Mouse (Mus musculus): Measurements from ENCODE around the gene Tnip2.

The Tnip2 gene

DNA sequence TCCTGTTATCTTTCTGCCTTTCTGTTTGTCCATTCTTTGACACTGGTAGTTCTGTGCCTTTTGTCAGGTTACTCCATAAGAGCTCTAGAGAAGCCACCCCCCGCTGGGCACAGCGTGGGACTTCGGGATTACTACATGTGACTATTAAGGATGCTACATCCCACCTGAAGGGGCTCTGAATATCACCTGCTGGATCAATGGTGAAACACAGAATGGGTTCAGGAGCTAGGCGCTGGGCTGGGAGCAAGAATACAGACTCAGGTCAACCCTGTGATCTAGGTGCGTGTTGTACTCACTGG lies 12.6 kb upstream of the Tnip2 start:
- in situ Hi-C loops (cut with MboI; ENCODE audit: unreplicated experiment in 2 of 2), result loop anchor here in 1 of 2 experiments (25.0 kb wide), 1 partner anchor 786 kb away; no protein-coding TSS in a partner anchor

DNA sequence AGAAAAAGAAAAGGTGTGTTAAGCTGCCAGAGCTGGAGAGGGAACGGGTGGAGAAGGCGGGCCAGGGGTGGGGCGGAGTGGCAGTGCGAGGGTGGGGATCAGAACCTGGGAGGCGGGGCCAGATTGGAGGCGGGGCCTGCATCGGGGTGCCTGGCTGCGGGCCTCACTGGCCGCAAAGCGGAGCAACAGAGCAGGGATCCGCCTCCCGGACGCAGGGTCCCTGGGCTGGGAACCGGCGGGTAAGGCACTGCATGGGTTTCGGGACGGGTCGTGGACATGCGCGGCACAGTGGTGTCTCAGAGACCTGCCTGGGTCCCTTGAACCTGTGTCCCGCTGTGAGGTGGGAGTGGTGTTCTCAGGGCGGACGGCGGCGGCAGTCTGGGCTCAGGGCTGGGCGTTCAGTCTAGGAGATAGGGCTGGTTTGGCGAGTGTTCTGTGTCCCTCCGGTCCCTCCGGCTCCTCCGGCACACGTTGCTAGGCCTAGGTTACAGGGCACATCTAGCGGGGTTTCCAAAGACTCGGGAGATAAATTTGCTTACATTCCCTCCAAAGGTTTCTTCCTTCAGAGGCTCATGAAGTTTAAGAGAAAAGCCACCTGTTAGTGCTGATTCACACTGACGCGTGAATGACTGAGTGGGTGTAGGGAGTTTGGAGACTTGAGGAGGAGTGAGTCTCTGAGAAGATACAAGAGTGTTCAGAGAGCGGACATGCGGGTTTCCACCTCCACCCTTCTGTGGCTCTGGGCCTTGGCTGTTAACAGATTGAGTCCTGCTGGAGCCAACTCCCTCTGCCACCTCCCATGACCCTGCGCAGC lies 12.1 kb upstream of the Tnip2 start, which contains the start of gene Sh3bp2:
TSS of gene Sh3bp2 (plus strand) at position 176 of the 814 bp plus-strand sequence.
- in situ Hi-C loops (cut with MboI; ENCODE audit: unreplicated experiment in 2 of 2), result loop anchor here in 1 of 2 experiments (25.0 kb wide), 1 partner anchor 786 kb away; no protein-coding TSS in a partner anchor

- in situ Hi-C loops (cut with MboI; ENCODE audit: unreplicated experiment in 2 of 2), result loop anchor here (25.0 kb wide), 1 partner anchor 513 kb away; the partner anchor contains the start of gene Hgfac (in 2 of the 2)
Measured at GRCm38 (mm10) chr5:34524511-34524910, 10.7 kb upstream of the Tnip2 start.

DNA sequence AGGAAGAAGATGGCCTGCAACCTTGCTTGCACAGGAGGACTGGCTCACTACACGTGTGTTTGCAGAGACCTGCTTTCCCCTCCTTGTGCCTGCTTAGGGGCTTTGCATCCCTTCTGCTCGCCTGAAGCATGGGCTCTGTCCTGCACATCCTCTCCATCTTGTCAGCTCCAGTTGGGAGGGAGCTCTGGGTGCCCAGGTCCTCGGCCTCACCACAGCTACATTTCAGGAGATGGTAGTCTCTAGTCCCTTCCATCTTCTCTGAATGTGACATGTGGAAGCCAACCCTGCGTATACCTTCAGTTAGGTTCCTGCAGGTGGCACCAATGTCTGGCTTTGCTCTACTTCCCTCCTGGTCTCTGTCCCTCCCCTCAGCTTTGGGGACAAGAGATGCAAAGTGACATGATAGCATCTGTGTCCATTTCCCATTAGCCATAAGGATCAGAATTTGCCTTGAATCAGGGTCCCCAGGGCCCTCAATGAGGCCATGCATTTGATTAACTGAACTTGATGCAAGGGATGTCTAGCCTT lies 10.2 kb upstream of the Tnip2 start:
- in situ Hi-C loops (cut with MboI; ENCODE audit: unreplicated experiment in 2 of 2), result loop anchor here (25.0 kb wide), 1 partner anchor 513 kb away; the partner anchor contains the start of gene Hgfac (in 2 of the 2)

DNA sequence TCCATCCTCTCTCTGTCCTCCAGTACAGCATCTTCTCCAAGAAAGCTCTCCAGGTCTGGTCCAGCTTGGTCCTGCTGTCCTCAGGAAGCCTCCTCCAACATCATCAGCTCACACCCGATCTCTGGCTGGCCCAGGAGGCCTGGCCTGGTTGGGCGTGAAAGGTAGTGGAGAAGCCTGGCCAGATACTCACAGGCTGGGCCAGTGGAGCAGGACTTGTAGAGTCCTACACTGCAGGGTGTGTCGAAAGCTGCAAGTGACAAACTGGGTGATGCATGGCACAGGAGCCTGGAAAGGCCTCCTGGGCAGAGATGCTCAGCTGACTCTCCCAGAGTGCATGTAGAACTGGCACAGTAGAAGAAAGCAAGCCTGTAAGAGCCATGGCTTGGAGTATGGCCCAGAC lies 7.5 kb upstream of the Tnip2 start:
- in situ Hi-C loops (cut with MboI; ENCODE audit: unreplicated experiment in 2 of 2), result loop anchor here (25.0 kb wide), 1 partner anchor 516 kb away; the partner anchor contains the start of gene Hgfac (in 2 of the 2)

DNA sequence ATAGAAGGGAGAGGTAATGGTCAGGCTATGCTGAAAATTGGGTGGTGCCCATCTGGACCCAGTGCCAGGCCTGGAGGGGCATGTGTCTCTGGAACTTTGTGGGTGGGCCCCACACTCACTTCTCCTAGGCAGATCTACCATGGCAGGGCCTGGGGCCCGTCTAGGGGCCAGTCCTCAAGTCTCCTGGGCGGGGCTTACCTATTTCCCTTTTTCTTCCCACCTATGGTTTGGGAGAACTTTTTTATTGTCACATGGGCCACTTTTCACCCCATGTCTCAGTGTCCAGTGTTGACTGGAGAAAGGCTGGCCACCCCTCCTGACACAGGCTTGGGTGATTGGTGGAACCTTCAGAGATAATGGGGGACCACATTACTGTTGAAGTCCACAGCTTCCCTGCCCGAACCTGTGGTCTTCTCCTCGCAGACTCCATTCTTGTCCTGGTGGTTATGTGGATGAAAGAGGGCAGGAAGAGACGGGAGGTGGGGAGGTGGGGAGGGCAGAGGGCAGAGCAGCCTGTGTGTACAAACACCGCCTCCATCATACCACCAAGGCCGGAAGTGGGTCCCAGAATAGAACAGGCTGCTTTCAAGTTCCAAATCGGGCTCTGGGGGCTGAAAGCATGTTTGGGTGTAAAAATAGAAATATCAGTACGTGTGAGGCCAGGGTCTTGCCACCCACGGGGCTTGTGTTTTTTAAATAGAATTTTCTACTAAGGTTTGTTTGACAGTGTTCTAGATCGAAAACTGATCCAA lies 6.8 kb upstream of the Tnip2 start:
- in situ Hi-C loops (cut with MboI; ENCODE audit: unreplicated experiment in 2 of 2), result loop anchor here (25.0 kb wide), 1 partner anchor 517 kb away; the partner anchor contains the start of gene Hgfac (in 2 of the 2)

DNA sequence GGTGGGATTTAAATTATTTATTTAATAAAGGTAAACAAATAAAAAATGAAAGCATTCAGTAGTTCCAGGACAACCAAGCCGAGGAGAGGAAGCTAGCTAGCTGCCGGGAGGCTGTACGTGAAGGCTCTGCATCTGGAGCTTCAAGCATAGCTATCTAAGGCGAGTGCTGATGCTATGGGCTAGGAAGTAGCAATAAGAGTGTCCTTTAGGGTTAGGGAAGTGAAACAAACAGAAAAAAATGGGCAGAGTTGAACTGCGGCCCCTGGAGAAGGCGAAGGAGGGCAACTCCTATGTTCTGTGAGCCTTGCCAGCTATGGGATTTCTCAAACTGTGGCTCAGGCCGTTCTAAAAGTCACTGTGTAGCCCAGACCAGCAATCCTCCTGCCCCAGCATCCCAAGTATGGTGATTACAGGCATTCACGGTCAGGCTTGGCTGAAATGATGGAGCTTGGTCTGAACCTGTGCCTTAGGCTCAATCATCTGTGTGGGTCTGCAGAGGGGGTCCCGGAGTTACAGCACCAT lies 5.7 kb upstream of the Tnip2 start:
- in situ Hi-C loops (cut with MboI; ENCODE audit: unreplicated experiment in 2 of 2), result loop anchor here (5.0 to 25.0 kb wide), 2 partner anchors 128 to 518 kb away; partner anchors contain the start of gene Hgfac (in 2 of the 2)

DNA sequence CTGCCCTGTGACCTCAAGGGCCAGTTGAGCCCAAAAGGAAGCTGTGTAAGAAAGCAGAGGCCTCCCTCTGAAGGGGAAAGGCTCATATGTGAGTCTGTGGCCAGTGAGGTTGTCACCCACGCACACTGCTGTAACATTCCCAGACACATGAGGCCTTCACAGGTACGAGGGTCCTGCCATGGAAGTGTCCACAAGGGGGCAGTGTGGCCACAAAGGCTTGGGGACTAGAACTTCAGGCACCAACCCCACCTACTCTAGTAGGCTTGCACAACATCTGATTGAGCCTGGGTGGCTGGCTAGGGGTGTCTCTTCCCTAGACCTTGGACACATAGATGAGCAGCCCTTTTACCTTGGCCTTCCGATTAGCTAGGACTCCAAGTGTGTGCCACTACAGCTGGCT lies 4.1 kb upstream of the Tnip2 start:
- in situ Hi-C loops (cut with MboI; ENCODE audit: unreplicated experiment in 2 of 2), result loop anchor here (5.0 to 25.0 kb wide), 2 partner anchors 129 to 519 kb away; partner anchors contain the start of gene Hgfac (in 2 of the 2)

GRCm38 (mm10) chr5:34515096-34515495 lies 1.3 kb upstream of the Tnip2 start:
- in situ Hi-C loops (cut with MboI; ENCODE audit: unreplicated experiment in 2 of 2), result loop anchor here (5.0 to 25.0 kb wide), 2 partner anchors 132 to 522 kb away; partner anchors contain the start of gene Hgfac (in 2 of the 2)

GRCm38 (mm10) chr5:34514218-34514566 lies 401 bp upstream of the Tnip2 start:
- in situ Hi-C loops (cut with MboI; ENCODE audit: unreplicated experiment in 2 of 2), result loop anchor here (5.0 to 25.0 kb wide), 3 partner anchors 33 to 523 kb away; partner anchors contain the start of gene Hgfac (in 2 of the 2)

DNA sequence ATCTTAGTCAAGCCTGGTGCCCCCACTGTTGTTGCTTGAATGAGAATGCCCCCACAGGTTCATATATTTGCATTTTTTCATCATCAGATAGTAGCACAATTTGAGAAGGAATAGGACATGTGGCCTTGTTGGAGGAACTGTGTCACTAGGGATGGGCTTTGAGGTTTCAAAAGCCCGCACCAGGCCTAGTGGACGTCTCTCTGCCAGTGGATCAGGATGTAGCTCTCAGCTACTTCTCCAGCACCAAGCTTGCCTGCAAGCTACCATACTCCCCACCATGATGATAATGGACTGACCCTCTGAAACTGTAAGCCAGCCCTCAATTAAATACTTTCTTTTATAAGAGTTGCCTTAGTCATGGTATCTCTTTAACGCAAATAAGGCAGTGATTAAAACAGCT lies 1.3 kb downstream of the Tnip2 start:
- in situ Hi-C loops (cut with MboI; ENCODE audit: unreplicated experiment in 2 of 2), result loop anchor here (5.0 to 25.0 kb wide), 3 partner anchors 35 to 525 kb away; partner anchors contain the start of gene Hgfac (in 2 of the 2)

DNA sequence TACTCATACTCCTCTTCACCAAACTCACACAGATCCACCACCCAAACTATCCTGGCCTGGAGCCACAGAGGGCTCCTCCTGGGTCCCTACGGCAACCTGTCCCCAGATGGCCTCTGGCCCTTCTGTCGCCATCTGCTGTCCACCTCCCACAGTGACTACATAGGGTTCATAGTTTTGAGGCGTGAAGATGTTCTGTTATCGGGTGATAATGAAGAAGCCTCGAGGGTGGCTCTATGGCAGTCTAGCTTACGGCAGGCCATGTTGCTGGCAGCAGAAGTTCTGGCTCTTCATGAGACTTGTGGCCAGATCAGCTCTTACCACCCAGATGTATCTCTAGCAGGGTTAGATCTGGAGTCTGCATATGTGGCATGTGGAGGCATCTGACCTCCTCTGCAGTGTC lies 11.0 kb downstream of the Tnip2 start:
- in situ Hi-C loops (cut with MboI; ENCODE audit: unreplicated experiment in 2 of 2), result loop anchor here (25.0 kb wide), 1 partner anchor 534 kb away; the partner anchor contains the start of gene Hgfac (in 2 of the 2)

DNA sequence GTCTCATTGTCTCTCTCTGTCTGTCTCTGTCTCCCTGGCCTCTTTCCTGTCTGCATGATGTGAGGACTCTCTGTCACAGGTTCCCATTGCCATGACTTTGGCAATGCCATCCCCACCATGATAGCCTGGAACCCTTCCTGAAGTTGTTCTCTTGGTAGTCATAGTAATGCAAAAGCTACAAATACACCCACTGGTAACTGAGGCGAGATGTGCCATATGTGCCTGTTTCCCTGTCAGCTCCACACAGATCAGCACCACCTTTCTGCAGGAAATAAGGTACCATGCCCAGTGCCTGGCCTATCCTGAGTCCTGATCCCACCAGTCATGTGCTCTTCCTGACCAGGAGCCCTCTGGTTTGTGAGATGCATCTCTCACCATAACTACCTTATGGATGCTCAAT lies 11.4 kb downstream of the Tnip2 start:
- in situ Hi-C loops (cut with MboI; ENCODE audit: unreplicated experiment in 2 of 2), result loop anchor here (25.0 kb wide), 1 partner anchor 535 kb away; the partner anchor contains the start of gene Hgfac (in 2 of the 2)

DNA sequence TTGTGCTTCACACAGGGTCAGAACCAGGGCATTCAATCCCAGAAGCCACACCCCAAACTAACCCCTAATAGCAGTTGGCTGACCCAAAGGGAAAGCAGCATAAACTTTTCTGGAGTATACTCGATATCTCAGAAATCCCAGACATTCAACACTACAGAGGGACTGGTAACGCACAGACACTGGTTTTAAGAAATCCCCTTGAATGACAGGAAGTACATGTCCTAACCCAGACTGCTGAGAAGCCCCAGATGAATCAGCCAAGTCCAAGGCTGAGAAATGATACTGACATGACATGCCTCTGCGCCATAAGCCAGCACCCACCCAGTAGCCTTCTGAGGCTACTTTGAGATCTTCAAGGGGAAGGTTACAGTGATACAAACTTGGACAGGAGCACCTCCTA lies 12.2 kb downstream of the Tnip2 start:
- in situ Hi-C loops (cut with MboI; ENCODE audit: unreplicated experiment in 2 of 2), result loop anchor here (25.0 kb wide), 1 partner anchor 536 kb away; the partner anchor contains the start of gene Hgfac (in 2 of the 2)

GRCm38 (mm10) chr5:34500886-34501285 lies 12.9 kb downstream of the Tnip2 start:
- in situ Hi-C loops (cut with MboI; ENCODE audit: unreplicated experiment in 2 of 2), result loop anchor here (25.0 kb wide), 1 partner anchor 536 kb away; the partner anchor contains the start of gene Hgfac (in 2 of the 2)

GRCm38 (mm10) chr5:34496745-34497144 lies 17.0 kb downstream of the Tnip2 start:
- in situ Hi-C loops (cut with MboI; ENCODE audit: unreplicated experiment in 2 of 2), result loop anchor here in 1 of 2 experiments (25.0 kb wide), 1 partner anchor 384 kb away; no protein-coding TSS in a partner anchor

GRCm38 (mm10) chr5:34489418-34489787 lies 24.4 kb downstream of the Tnip2 start:
- in situ Hi-C loops (cut with MboI; ENCODE audit: unreplicated experiment in 2 of 2), result loop anchor here in 1 of 2 experiments (25.0 kb wide), 1 partner anchor 377 kb away; no protein-coding TSS in a partner anchor

DNA sequence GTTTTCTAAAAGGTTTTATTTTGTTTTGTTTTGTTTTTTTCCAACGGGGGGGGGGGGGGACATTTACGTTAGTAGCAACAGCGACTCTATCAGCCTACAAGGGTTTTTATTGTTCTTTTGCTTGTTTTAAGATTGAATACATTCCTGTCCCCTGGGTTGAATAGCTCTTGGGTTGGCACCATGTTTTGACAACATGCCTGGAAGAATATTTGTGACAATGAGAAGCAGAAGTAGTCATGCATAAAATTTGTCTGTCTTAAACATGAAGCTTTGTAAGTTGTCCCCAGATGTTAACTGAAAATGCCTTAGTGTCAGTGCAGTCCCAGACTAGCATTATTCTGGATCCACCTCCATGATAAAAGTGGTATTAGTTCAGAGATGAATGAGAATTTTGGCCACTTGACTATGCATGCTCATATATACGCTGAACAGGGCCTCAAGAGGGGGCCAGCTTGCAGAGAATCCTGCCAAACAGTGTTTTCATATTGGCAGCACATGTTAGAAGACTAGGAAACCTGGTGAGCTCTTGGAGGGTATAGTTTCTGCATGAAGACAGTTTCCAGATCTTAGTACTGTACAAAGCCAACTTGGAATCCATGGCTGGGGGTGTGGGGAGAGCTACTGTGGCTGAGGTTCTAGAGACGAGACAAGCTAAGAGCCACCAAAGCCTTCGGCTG lies 24.9 kb downstream of the Tnip2 start:
- in situ Hi-C loops (cut with MboI; ENCODE audit: unreplicated experiment in 2 of 2), result loop anchor here in 1 of 2 experiments (25.0 kb wide), 1 partner anchor 377 kb away; no protein-coding TSS in a partner anchor
